Mouse (Mus musculus): Measurements from ENCODE around the gene Myadml2. TPM values are rescaled to one million over a fixed set of nuclear protein-coding genes. Genes with fewer than 3 reads are reported as not detected.

Myadml2 gene
- polyA plus RNA-seq (2016; fragmentation: Nextera tagmentation; extraction: Ambion mirVana), result 0.81 and 1.1 TPM in 2 replicates

DNA sequence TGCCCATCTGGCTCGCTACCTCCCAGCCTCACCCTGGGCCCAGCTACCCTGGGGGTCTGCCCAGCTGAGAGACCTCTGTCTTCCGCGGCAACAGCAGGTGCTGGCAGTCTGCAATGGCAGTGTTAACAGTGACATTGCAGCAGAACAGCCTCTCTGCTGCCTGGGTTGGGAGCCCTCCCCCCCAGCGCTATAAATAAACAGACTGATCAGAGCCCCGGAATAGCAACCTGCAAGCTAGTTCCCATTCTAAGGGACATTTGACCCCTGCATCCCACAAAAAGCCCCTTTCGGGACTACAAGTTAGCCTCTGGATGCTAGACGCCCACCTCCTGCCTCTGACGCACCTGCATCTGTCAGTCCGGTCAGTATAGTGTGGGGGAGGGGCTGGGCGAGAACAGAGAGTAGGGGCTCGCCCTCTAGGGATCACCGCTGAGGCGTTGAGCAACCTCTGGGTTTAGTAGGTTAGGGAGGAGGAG lies at the start of gene Myadml2:
Gene Myadml2, minus strand, starts transcription at position 158 of the 476 bp plus-strand sequence.
- Histone ChIP-seq H3K4me1 (peaks cover 17% of the 10 kb centered on the region), H3K9me3 (no peaks in the 10 kb centered on the region), H3K4me3 (peak within 1 kb of the TSS; percentile 19), H3K9ac (peak within 1 kb of the TSS; percentile 51), H3K4me2 (replicated peaks) (peak within 1 kb of the TSS; percentile 57), H3K27me3 (replicated peaks) (peaks cover 5% of the 10 kb centered on the region; the same call in 1 of the 2 replicates), H3K36me3 (no peaks in the 10 kb centered on the region), H3K27ac (no peak within 1 kb of the TSS)
- no peak for ATAC-seq (ENCODE audit: low FRiP score, low read depth)
- WGBS, result 6% methylated on average over 13 of the region's 13 CpGs

DNA sequence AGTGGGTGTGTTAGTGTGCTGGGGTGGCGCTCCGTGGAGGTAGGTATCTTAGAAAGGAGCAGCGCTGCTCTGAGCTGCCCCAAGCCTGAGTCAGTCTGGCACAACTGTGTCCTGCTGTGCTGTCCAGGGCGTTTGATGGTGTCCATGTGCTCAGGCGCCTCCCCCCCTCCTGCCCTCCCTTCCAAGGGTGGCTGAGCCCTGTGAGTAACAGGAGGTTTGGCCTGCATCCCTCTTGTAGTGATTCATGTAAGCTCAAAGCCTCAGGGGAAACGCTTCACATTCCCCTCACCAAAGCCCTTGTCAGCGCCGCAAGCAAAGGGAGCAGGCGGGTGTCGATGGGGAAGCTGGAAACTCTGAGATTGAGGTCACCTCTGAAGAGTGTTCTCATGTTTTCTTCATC lies 49.8 kb upstream of the Myadml2 start:
- Histone ChIP-seq H3K27me3 (replicated peaks) (no peaks in the 10 kb centered on the region), H3K4me1 (peaks cover 20% of the 10 kb centered on the region), H3K4me3 (no peak overlapping the region), H3K9ac (no peak overlapping the region), H3K36me3 (peaks cover 55% of the 10 kb centered on the region), H3K4me2 (replicated peaks) (no peak overlapping the region), H3K9me3 (no peaks in the 10 kb centered on the region), H3K27ac (no peak overlapping the region)
- WGBS, result 62% methylated on average over 10 of the region's 10 CpGs
- ATAC-seq (ENCODE audit: low FRiP score, low read depth), result no peak

DNA sequence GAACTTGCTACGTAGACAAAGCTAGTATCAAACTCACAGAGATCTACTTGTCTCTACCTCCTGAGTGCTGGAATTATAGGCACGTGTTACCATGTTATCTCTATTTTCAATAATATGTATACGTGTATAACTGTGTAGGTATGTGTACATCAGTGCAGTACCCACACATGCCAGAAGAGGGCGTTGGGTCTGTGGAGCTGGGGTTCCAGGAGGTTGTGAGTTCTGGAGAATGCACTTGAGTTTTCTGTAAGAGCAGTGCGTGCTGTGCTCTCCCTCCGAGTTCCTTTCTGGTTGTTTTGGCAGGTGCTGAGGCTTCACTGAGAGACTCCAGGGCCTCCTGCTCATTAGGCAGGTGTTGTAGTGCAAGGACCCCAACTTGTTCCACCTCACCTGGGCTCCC lies 48.6 kb upstream of the Myadml2 start:
- Histone ChIP-seq H3K4me3 (no peak overlapping the region), H3K9me3 (no peaks in the 10 kb centered on the region), H3K4me2 (replicated peaks) (no peak overlapping the region), H3K9ac (no peak overlapping the region), H3K4me1 (peaks cover 20% of the 10 kb centered on the region), H3K36me3 (peaks cover 53% of the 10 kb centered on the region), H3K27ac (no peak overlapping the region), H3K27me3 (replicated peaks) (no peaks in the 10 kb centered on the region)
- ATAC-seq (ENCODE audit: low FRiP score, low read depth), result no peak
- WGBS, result 88% methylated on average over 6 of the region's 6 CpGs

DNA sequence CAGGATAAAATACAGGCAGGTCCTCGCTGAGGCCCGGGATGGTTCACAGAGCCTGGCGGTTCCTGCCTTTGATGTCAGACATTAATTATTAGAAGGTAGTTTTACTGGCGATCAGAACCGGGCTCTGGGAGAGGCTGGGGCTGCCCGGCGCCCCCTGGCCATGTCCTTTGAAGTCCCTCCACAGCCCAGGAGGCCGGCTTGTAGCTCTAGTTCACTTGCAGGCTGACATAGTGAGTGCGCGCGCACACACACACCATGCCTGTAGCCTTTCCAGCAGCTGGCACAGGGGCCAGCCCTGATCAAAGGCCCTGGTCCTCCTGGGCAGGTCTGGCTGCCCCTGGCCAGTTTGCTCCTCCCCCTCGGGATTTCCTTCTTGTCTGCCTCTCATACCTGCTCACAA lies 47.7 kb upstream of the Myadml2 start:
- peak; percentile 79 for ATAC-seq (ENCODE audit: low FRiP score, low read depth)
- Histone ChIP-seq H3K27ac (no peak overlapping the region), H3K36me3 (peaks cover 46% of the 10 kb centered on the region), H3K4me2 (replicated peaks) (peak overlapping the region; percentile 28; the same call in 1 of the 2 replicates), H3K4me3 (no peak overlapping the region), H3K9me3 (no peaks in the 10 kb centered on the region), H3K9ac (peak overlapping the region; percentile 29; the same call in 1 of the 2 replicates), H3K4me1 (peaks cover 20% of the 10 kb centered on the region), H3K27me3 (replicated peaks) (no peaks in the 10 kb centered on the region)
- 9% methylated on average over 12 of the region's 12 CpGs for WGBS

DNA sequence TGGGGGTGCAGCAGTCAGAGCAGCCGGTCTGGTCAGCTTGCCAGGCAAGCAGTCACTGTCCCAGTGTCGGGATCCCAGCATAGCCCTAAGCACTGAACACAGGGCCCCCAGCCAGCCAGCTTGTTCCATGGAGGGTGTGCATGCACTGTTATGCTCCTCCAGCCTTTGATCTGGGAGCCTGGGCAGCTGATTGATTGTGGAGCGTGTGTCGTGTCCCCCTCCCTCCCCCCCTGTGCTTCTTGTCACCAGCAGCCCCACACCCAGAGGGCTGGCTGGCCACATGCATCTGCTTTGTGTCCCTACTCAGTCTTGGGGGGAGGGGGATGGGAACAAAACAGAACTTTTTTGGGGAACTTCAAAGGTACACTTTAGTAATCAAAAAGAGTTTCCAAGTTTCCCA lies 47.2 kb upstream of the Myadml2 start:
- H3K36me3 ChIP-seq, result peaks cover 47% of the 10 kb centered on the region
- 0 out of 2 replicates have a peak overlapping the region, but pooled peaks have one; percentile 1 for H3K9ac ChIP-seq
- ATAC-seq (ENCODE audit: low FRiP score, low read depth), result peak; percentile 83
- H3K4me1 ChIP-seq, result peaks cover 20% of the 10 kb centered on the region
- no peaks in the 10 kb centered on the region for H3K9me3 ChIP-seq
- no peak overlapping the region for H3K4me3 ChIP-seq
- H3K4me2 ChIP-seq (replicated peaks), result peak overlapping the region; percentile 28; the same call in 1 of the 2 replicates
- 3% methylated on average over 4 of the region's 4 CpGs for WGBS
- peak overlapping the region; percentile 50; the same call in 1 of the 2 replicates for H3K27ac ChIP-seq
- no peaks in the 10 kb centered on the region for H3K27me3 ChIP-seq (replicated peaks)

DNA sequence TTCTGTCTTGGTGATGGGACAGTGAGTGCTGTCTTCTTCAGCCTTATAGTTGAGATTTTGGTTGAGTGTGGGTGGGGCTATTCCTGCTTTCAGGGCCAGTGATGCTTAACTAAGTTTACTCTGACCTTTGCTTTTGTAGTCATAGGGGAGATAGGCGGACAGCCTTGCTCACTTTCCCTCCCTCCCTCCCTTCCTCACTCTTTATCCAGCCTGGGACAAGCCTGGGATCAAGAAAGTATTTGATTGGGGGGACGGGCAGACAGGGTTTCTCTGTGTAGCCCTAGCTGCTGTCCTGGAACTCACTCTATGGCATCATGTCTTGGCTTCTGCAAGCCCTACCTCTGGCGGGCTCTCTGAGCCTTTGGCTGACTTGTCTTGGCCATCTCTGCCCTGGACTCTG lies 45.5 kb upstream of the Myadml2 start:
- H3K4me2 ChIP-seq (replicated peaks), result no peak overlapping the region
- peaks cover 48% of the 10 kb centered on the region for H3K36me3 ChIP-seq
- H3K9ac ChIP-seq, result no peak overlapping the region; the same call in 1 of the 2 replicates
- H3K4me1 ChIP-seq, result peaks cover 20% of the 10 kb centered on the region
- H3K4me3 ChIP-seq, result no peak overlapping the region
- WGBS, result 68% methylated on average over 3 of the region's 3 CpGs
- no peaks in the 10 kb centered on the region for H3K9me3 ChIP-seq
- no peak overlapping the region for H3K27ac ChIP-seq
- no peak for ATAC-seq (ENCODE audit: low FRiP score, low read depth)
- H3K27me3 ChIP-seq (replicated peaks), result no peaks in the 10 kb centered on the region

DNA sequence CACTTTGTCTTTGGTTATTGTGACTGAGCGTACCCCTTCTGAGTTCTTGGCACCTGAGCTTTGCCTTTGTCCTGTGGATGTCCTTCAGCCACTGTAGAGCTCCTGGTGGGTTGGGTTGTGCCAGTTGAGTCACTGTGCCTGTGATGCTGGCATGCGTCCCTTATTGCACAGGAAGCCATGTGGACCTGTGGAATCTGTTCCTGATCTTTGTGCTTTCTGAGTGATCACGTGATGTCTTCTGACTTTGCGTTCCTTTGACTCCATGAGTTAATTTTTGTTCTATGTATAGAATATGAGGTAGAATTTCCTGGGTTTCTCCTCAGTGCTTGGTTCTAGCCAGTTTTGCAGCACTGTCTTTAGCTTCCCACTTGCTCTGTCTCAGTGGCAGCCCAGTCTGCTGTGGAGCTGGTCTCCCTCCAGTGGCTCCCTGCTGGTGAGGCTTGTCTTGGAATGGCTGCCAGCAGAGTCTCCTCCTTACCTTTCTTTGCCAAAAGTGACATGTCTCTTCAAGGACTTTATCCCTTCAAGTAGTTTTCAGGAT lies 44.6 kb upstream of the Myadml2 start:
- Histone ChIP-seq H3K4me1 (peaks cover 20% of the 10 kb centered on the region), H3K27ac (no peak overlapping the region), H3K4me2 (replicated peaks) (no peak overlapping the region), H3K9me3 (no peaks in the 10 kb centered on the region), H3K9ac (no peak overlapping the region), H3K4me3 (no peak overlapping the region), H3K36me3 (peaks cover 56% of the 10 kb centered on the region), H3K27me3 (replicated peaks) (no peaks in the 10 kb centered on the region)
- no peak for ATAC-seq (ENCODE audit: low FRiP score, low read depth)
- WGBS, result 92% methylated on average over 4 of the region's 4 CpGs

DNA sequence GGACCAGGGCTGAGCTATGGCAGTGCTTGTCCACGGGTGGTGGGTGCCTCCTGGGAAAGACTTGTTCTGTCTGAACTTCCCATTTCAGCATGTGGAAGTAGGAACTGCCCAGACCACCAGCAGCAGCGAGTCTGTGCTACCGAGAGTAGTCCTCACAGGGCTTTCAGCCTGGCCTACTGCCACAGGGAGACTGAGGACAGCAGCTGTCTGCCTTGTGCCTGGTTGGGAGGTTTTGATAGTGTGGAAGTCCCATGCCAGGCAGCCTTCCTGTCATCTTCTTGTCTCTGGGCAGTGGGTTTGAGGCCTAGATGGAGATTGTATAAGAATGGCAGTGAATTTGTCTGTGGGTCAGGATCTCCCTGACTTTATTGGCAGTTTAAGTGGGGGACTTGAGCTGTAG lies 41.4 kb upstream of the Myadml2 start:
- no peak overlapping the region for H3K27ac ChIP-seq
- no peak overlapping the region for H3K4me3 ChIP-seq
- ATAC-seq (ENCODE audit: low FRiP score, low read depth), result no peak
- peaks cover 69% of the 10 kb centered on the region for H3K36me3 ChIP-seq
- WGBS, result 82% methylated on average over 3 of the region's 3 CpGs
- no peak overlapping the region for H3K9ac ChIP-seq
- H3K9me3 ChIP-seq, result no peaks in the 10 kb centered on the region
- H3K4me1 ChIP-seq, result 0 out of 2 replicates have a peak, but pooled peaks cover 2% of the 10 kb centered on the region
- no peaks in the 10 kb centered on the region for H3K27me3 ChIP-seq (replicated peaks)
- H3K4me2 ChIP-seq (replicated peaks), result no peak overlapping the region

DNA sequence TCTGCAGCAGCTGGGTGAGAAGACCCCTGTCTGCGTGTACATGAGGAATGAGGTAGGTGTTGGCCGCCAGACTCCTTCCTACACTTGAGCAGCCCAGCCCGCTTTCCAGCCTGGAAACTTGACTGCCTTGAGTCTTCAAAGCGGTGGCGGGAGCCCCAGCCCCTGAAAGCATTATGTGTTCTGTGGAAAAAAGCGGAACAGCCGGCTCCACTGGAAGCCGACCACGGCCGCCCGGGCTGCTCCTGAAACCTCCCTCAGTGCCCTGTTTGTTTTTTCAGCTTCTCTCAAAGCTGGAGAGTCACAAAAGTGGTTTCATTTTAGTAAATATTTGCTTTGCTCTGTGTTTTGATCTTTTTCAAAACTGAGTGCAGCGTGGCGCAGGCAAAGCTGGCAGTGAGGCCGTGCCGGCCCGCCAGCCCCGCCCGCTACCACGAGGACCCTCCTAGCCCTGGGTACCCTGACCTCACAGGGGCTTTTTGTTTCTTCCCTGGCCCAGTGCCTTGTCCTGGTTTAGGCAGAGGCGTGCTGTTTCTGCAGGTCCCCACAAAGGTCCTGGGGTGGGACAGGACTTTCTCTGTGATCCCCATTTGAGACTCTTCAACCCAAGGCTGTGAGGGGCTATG lies 38.8 kb upstream of the Myadml2 start:
- H3K9ac ChIP-seq, result no peak overlapping the region
- no peaks in the 10 kb centered on the region; the same call in 1 of the 2 replicates for H3K4me1 ChIP-seq
- no peak overlapping the region for H3K27ac ChIP-seq
- WGBS, result 73% methylated on average over 20 of the region's 20 CpGs
- H3K4me3 ChIP-seq, result no peak overlapping the region
- no peaks in the 10 kb centered on the region for H3K27me3 ChIP-seq (replicated peaks)
- no peak overlapping the region for H3K4me2 ChIP-seq (replicated peaks)
- ATAC-seq (ENCODE audit: low FRiP score, low read depth), result no peak
- H3K36me3 ChIP-seq, result peaks cover 71% of the 10 kb centered on the region
- H3K9me3 ChIP-seq, result no peaks in the 10 kb centered on the region

DNA sequence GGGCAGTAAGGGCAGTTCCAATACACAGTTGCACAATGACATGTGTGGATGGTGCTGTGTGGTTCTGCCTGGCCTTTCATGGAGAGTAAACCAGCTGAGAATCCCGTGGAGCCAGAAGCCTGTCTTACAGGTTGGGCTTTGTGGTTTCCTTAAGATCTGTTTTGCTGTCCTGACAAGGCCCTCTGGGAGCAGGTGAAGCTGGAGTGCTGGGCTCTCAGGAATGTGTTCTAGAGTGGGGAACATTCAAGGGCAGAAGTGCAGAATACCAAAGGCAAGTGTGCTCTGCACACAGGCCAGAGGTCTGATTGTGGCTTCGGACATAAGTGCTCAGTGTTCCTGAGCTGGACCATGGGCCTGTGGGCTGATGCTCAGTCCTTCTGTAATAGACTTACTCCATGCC lies 36.7 kb upstream of the Myadml2 start:
- H3K27me3 ChIP-seq (replicated peaks), result no peaks in the 10 kb centered on the region
- H3K36me3 ChIP-seq, result peaks cover 80% of the 10 kb centered on the region
- H3K9ac ChIP-seq, result no peak overlapping the region
- no peak for ATAC-seq (ENCODE audit: low FRiP score, low read depth)
- H3K27ac ChIP-seq, result no peak overlapping the region
- H3K4me3 ChIP-seq, result no peak overlapping the region
- H3K4me2 ChIP-seq (replicated peaks), result no peak overlapping the region
- H3K4me1 ChIP-seq, result no peaks in the 10 kb centered on the region; the same call in 1 of the 2 replicates
- WGBS, result 86% methylated on average over 2 of the region's 2 CpGs
- no peaks in the 10 kb centered on the region for H3K9me3 ChIP-seq

DNA sequence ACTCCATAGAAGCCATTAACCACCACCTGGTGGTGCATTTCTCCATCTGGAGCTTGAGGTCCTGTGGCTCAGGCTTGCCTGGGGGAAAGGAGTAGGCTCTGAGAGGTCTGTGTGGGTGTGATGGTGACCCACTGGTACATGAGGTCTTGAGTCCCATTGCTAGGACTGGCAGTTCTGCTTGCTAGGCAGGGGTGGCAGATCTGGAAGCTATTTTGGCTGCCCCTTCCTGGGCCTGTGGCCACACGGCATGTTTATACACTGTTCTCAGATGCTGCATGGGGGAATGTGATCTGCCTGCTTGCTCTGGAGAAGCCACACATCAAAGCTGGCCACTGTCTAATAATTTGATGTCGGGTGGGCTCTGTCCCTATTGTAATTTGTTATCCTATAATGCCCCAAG lies 36.1 kb upstream of the Myadml2 start:
- Histone ChIP-seq H3K9ac (no peak overlapping the region), H3K36me3 (peaks cover 77% of the 10 kb centered on the region), H3K4me1 (no peaks in the 10 kb centered on the region; the same call in 1 of the 2 replicates), H3K4me2 (replicated peaks) (no peak overlapping the region), H3K4me3 (no peak overlapping the region), H3K27me3 (replicated peaks) (no peaks in the 10 kb centered on the region), H3K27ac (no peak overlapping the region), H3K9me3 (no peaks in the 10 kb centered on the region)
- WGBS, result 84% methylated on average over 2 of the region's 2 CpGs
- no peak for ATAC-seq (ENCODE audit: low FRiP score, low read depth)

DNA sequence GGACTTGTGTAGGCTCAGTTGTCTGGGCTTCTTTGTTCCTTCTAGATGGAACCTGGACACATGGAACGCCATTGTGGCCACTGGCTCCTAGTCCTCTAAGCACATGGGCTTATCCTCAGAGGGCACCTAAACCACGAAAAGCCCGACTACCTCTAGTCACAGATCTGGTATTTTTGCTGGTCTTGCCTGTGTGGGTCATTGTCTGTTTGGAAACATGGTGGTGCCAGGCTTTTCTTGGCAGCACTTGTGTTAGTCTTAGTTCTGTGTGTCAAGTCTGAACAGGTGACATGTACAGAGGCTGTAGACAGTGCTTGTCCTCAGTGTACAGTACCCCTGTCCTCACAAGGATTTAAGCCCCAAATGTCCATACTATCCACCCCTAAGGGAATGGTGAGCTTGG lies 35.6 kb upstream of the Myadml2 start:
- no peaks in the 10 kb centered on the region for H3K9me3 ChIP-seq
- H3K27me3 ChIP-seq (replicated peaks), result no peaks in the 10 kb centered on the region
- H3K4me1 ChIP-seq, result no peaks in the 10 kb centered on the region; the same call in 1 of the 2 replicates
- 89% methylated on average over 3 of the region's 3 CpGs for WGBS
- no peak overlapping the region for H3K4me2 ChIP-seq (replicated peaks)
- H3K4me3 ChIP-seq, result no peak overlapping the region
- no peak for ATAC-seq (ENCODE audit: low FRiP score, low read depth)
- no peak overlapping the region for H3K9ac ChIP-seq
- H3K36me3 ChIP-seq, result peaks cover 74% of the 10 kb centered on the region
- no peak overlapping the region for H3K27ac ChIP-seq

All from neural tube, embryonic 12.5 days (tissue).